Mouse (Mus musculus): Measurements from ENCODE around the gene Zfp81.

- TF ChIP-seq POLR2A (IDR thresholded peaks at IDR 0.05; ENCODE audit: extremely low read depth, insufficient read depth, low read length) = no peak
- TF ChIP-seq CTCF (IDR thresholded peaks at IDR 0.05; ENCODE audit: low read depth, low read length) = no peak
Measured at GRCm38 (mm10) chr17:33352981-33353380, 5.7 kb downstream of the Zfp81 start.

Data from liver, adult 2 months (tissue).